Mouse (Mus musculus): ENCODE results near the gene Grk6.

GRCm38 (mm10) chr13:55448131-55448530, 3.3 kb downstream of the Grk6 start:
- TF ChIP-seq CTCF (IDR thresholded peaks at IDR 0.05; ENCODE audit: extremely low read depth, insufficient read depth, low read length): no peak
- TF ChIP-seq POLR2A (IDR thresholded peaks at IDR 0.05; ENCODE audit: extremely low read depth, insufficient read depth, low read length): no peak

All from cortical plate, adult 2 months (tissue).